In genomic region chr6:113856790-113857189, GRCm38 (mm10) we compare ENCODE assay signal across 10 mouse cellular contexts.
DNase-seq lines count a peak whose midpoint lies in the region; ATAC-seq and TF ChIP-seq lines count a peak whose summit lies in the region.
"Had no signal": no experiment of that assay in that cellular context is flagged by ENCODE, and none has a peak within 500 bp of the region (broad histone marks: within the 10 kb centered on the region; RNA-seq: fewer than 3 reads in every experiment).

No protein-coding gene starts in this region.

- H3K27ac ChIP-seq in forebrain, embryonic 14.5 days (ENCODE audit: low read depth, low read length) = peak overlapping the region; percentile 88; the same call in 1 of the 2 replicates
- peak overlapping the region; percentile 88 for H3K27ac ChIP-seq in layer of hippocampus, adult 2 months
- H3K27ac ChIP-seq in neural tube, embryonic 13.5 days (replicated peaks) = peak overlapping the region; percentile 67
- H3K27ac ChIP-seq: kidney, postnatal 0 days had no signal

- no peak overlapping the region for H3K4me2 ChIP-seq in forebrain, embryonic 14.5 days (ENCODE audit: low read length)
- H3K4me2 ChIP-seq in neural tube, embryonic 13.5 days = no peak overlapping the region

- peak; percentile 76 for ATAC-seq in forebrain, embryonic 14.5 days
- peak; percentile 52 for ATAC-seq in neural tube, embryonic 13.5 days (ENCODE audit: low read depth)

- no peaks in the 10 kb centered on the region for H3K27me3 ChIP-seq in forebrain, embryonic 14.5 days (replicated peaks; ENCODE audit: control insufficient read depth, insufficient read depth, low read length)
- no peaks in the 10 kb centered on the region for H3K27me3 ChIP-seq in neural tube, embryonic 13.5 days

- no peaks in the 10 kb centered on the region for H3K9me3 ChIP-seq in forebrain, embryonic 14.5 days (replicated peaks; ENCODE audit: control insufficient read depth, low read length)
- H3K9me3 ChIP-seq in neural tube, embryonic 13.5 days = no peaks in the 10 kb centered on the region

- H3K36me3 ChIP-seq in forebrain, embryonic 14.5 days (ENCODE audit: control insufficient read depth, insufficient read depth, low read length) = no peaks in the 10 kb centered on the region
- H3K36me3 ChIP-seq in neural tube, embryonic 13.5 days = no peaks in the 10 kb centered on the region

- WGBS in forebrain, embryonic 14.5 days = 60% methylated on average over 15 of the region's 15 CpGs
- 44% methylated on average over 15 of the region's 15 CpGs for WGBS in neural tube, embryonic 13.5 days

- H3K4me1 ChIP-seq in forebrain, embryonic 14.5 days (ENCODE audit: control insufficient read depth, insufficient read depth, low read length) = peaks cover 50% of the 10 kb centered on the region
- H3K4me1 ChIP-seq in neural tube, embryonic 13.5 days (replicated peaks) = peaks cover 80% of the 10 kb centered on the region

- TF ChIP-seq CTCF in layer of hippocampus, adult 2 months (conservative IDR thresholded peaks at IDR 0.05) = no peak

- H3K9ac ChIP-seq in forebrain, embryonic 14.5 days (ENCODE audit: low read length) = no peak overlapping the region
- no peak overlapping the region for H3K9ac ChIP-seq in neural tube, embryonic 13.5 days

- peak; percentile 87 to 93 for DNase-seq in cerebellum, adult 18-20 months
- DNase-seq in forebrain, embryonic 14.5 days (ENCODE audit: low spot score) = peak; percentile 92
- DNase-seq in layer of hippocampus, adult 2 months (ENCODE audit: low spot score in 2 of 2) = peak; percentile 86 to 87
- no peak for DNase-seq in spleen, postnatal 10 days (ENCODE audit: low spot score in 2 of 2)
- DNase-seq in heart, adult 8-10 months (ENCODE audit: low spot score) = no peak
- DNase-seq in lung, postnatal 10 days = no peak
- no peak for DNase-seq in spleen, postnatal 36 days (ENCODE audit: low spot score in 2 of 2)
- DNase-seq: gastrocnemius, postnatal 25 days had no signal

- no peak overlapping the region for H3K4me3 ChIP-seq in forebrain, embryonic 14.5 days (ENCODE audit: low read depth, low read length)
- no peak overlapping the region for H3K4me3 ChIP-seq in layer of hippocampus, adult 2 months
- no peak overlapping the region for H3K4me3 ChIP-seq in neural tube, embryonic 13.5 days

Comparison
In these comparisons a context has a peak if more than half of its experiments do, and no peak if none do; other contexts are left out.
1. DNase-seq: peak in cerebellum, adult 18-20 months (2 of 2), forebrain, embryonic 14.5 days (single experiment) and layer of hippocampus, adult 2 months (2 of 2); none in spleen, postnatal 10 days (0 of 2), heart, adult 8-10 months (single experiment), lung, postnatal 10 days (single experiment) and spleen, postnatal 36 days (0 of 2).
2. Peak in every context shown above with its lines, with median percentiles within 50 percentile points of each other: H3K27ac ChIP-seq.